Mouse (Mus musculus): ENCODE results near the gene Rgs6.

The Rgs6 gene

DNA sequence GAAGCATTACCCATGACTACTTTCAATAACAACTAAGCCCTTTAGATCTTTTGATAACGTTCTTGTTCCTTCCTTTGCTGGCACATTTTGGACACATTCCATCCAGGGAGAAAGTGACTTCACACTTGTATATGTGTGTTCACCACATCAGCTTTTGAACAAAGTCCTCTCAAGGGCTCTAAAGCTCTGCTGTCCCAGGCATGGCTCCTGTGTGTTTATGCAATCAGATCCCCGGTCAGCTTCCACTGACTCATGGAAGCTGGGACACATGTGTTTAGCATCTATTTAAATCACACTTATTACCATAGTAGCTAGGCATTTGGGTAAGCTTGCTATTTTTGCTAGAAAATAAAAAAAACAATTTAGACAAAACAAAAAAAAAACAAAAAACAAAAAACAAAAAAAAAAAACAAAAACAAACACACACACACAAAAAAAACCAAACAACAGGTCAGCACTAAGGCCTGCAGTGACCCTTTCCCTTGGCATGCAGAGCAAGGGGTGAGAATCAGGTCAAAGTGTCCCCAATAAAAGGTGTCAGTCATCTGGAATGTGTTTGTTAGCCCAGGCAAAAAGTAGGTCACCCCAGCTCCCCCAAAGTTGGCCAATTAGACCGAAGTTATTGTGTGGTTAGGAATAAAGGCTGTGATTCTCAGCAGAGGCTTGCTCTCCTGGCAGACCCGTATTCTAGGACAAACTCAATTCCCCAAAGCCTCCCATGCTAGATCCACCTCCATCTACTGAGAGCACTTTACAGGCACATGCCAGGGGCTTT lies 267.4 kb downstream of the Rgs6 start:
- no peak for DNase-seq (ENCODE audit: low spot score)

DNA sequence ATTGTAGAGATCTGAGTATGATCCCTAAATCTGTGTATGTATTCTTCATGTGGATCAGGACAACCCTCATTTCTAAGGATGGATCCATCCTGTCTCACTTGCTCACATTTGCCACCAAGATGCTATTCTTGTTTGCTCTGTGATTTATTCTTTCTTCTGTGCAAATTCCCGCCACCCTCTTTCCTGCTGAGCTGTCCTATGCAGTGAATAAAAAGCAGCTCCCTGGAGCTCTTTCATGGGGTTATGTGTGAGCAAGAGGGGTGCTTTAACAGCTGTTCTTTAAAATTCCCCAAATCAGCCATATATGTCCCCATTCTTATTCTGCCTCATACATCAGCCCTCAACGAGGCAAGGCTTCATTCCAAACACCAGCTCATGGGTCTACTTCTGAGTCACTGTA lies 277.6 kb downstream of the Rgs6 start:
- DNase-seq (ENCODE audit: low spot score): no peak

GRCm38 (mm10) chr12:82880711-82881110 lies 292.6 kb downstream of the Rgs6 start:
- no peak for DNase-seq (ENCODE audit: low spot score)

DNA sequence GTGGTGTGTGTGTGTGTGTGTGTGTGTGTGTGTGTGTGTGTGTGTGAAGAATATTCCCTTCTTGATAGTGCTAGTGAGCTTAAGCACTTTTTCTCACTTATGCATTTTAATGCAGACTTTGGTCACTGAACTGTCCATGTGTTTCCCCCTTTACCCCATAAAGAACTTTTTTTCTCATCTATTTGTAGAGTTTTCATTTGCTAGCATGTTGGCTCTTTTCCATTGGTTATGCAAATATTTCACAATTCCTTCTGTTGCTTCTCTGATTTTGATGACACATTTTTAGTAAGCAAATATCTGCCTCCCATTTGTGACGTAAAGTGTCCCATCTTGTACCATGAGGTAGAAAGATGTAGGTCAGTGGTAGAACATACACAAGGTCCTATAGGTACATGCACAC lies 295.0 kb downstream of the Rgs6 start:
- no peak for DNase-seq (ENCODE audit: low spot score)

DNA sequence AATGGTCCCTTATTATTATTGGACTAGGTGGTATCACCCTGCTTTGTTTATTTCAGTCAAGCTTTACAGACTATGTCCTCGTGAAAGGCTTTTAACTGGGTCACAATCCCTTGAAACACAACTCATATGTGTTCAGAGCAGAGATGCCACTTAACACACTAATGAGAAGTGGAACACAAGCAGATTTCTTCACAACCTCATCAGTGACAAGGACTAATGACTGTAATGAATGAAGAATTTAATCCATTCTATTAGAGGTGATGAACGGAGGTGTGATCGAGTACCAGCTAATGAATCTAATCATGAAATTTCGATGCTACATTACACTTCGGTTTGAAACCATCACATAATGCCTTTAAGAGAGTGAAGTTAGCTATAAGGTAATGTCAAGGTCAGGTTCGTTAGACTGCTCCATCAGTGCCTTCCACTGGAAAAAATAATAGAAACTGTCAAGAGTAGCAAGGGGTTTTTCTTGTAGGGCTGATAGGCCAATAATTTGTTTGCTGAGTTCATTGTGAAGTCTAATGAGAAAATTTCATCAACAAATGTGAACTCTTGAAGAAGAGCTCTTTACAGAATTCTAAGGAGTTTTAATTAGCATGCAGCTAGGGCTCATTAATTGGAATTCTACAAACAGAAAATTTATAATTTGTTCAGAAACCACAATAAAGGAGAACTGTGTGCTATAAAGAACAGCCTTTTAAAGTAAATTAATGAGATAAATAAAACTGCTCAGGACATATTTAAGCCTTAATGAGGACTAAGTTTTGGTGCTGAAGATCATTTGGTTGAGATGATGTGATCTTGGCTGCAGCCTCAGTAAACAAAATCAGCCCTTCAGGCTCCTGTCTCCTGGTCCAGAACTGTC lies 307.1 kb downstream of the Rgs6 start:
- no peak for DNase-seq (ENCODE audit: low spot score)

DNA sequence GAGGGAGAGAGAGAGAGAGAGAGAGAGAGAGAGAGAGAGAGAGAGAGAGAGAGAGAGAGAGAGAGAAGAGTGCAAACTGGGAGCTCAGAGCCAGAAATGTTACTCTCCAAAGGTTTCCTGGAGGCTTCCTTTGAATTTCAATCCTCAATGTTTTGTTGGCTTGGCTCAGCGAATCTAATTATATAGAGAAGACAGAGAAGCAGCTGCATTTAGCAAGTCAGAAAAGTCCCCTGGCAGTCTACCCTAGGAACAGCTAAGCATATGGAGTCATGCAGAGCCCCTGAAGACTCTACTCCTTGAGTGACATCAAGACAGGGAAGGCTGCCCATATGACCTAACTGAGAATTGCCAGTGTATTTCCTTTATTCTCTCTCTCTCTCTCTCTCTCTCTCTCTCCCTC lies 317.7 kb downstream of the Rgs6 start:
- no peak for DNase-seq (ENCODE audit: low spot score)

DNA sequence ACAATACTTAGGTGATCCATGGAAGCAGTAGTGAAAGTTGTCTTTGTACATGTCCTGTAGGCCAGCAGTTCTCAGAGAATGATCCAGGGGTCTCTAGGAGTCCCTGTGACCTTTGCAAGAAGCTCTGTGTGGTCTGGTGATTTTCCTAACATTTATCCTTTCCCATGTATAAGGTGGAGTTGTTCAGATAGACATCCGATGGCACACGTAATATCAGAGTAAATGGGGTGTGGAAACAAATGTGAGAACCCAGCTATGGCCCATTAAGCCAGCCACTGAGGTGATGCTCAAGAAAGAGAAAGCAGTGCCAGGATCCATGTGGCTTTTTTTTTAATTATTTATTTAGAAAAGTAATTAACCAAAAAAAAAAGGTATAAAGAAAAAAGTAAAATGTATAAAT lies 322.8 kb downstream of the Rgs6 start:
- DNase-seq (ENCODE audit: low spot score): no peak

DNA sequence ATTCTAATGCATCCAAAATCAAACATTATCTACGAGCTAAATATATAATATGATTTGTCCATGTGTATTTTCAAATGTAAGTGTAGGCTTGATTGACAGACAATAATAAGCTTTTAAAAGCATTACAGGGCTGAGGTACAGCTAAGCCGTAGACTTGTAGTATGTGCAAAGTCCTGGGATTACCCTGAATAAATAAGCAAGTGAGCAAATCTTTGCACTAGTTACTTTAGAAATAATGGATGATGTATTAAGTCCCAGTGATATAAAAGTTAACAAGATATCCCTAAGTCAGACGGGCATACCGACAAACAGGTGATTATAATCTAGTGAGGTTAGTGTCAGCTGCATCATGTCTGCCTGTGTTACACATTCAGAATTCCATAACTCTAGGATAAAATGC lies 326.0 kb downstream of the Rgs6 start:
- no peak for DNase-seq (ENCODE audit: low spot score)

DNA sequence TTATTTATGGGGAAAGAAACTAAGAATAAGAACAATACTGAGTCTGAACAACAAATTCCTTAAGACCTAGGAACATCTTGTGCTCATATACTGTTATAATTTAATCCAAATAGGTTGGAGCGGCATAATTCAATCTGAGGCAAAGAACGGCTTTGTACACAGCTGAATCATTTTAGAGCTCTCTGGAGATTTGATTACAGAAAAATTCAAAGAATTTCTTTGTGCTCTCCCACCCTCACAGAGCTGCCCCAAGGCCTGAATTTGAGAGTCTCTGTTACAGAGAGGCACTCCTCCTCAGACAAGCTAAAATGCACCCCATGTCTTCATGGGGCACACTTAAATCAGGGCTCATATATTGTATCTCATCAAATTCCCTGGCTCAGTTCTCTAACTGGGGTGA lies 332.1 kb downstream of the Rgs6 start:
- no peak for DNase-seq (ENCODE audit: low spot score)

DNA sequence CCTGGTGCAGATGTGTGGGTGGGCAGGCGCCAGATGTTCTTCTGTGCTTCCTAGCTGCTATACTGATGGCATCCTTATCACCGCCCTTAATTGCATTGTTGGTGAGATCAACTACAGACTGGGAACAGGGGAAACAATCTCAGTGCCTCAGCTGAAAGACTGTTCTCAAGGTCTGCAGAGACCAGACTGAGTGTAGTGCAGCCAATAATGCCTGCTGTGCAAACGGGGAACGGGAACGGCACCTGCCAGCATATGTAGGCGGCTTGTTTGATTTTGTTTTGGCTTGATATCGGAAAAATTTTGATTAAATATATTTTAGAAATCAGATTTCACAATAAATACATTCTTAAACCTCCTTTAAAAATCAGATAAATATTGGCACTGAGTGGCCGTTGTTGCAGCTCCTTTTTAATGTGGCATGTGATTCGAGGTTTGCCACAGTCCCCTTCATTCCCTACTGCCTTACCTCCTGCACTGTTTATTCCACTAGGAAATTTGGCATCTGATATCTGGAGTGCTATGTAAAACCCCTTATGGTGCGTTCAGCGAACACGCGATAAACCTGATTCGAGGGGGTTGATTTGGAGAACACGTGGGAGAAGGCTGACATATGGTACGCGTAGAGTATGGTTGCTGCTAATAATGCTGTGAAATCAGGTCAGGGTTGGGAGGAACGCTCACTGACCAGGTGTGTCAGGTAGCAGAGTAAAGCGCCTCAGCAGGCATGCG lies 333.4 kb downstream of the Rgs6 start:
- no peak for DNase-seq (ENCODE audit: low spot score)

DNA sequence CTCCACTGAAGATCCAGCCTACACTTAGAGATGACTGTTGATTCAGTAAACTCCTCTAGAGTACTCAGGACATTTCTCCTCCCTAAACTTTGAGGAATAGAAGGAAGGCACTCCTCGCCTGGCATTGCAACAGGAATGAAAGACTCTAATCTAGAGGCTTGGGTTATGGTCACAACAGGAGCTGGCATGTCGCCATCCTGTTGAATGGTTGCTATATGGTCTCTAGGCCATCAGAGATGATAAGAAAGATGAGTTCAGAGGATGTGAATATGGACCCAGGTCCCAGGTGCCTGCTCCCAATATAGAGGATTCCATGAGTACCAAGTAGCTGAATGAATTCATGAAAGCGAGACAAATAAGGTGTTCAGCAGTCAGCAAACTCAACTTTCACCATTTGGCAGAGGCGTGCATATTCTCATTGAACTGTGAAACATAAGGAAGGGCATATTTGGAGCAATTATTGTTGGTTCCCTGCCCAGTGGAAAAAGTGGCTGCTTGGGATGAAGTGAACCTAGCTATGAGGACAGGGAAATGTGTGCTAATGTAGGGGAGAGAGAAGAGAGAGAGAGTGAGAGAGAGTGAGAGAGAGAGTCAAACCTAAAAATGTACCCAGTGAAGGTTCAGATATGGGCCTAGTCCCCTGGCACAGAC lies 334.9 kb downstream of the Rgs6 start:
- DNase-seq (ENCODE audit: low spot score): no peak

GRCm38 (mm10) chr12:82932706-82933461 lies 344.8 kb downstream of the Rgs6 start:
- DNase-seq (ENCODE audit: low spot score): no peak

DNA sequence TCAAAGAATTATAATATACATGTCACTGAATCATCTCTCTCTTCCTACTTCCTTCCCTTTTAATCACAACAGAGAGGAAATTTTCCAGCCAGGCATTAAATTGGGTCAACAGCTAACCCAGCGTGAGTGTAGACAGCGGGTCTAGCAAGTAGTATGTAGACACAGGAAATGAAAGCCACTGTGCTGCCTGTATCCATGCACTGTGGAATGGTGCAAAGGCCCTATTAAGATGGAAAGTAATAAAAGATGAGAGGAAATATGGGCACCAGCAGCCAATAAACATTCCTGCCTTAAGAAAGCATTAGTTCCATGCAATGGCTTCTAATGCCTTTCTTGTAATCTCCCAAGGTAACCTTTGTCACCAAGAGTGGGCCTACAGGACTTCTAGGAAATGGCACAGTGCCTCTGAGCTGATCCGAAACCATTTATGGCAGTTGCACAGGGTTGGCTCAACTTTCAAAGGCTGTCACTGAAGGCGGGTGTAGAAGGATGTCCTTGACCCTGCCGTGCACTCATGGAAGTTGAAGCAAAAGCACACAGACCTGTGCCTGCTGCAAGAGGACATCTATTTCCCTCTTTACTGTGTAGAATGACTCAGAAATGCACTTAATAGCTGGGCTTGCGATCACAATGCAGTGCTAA lies 347.1 kb downstream of the Rgs6 start:
- no peak for DNase-seq (ENCODE audit: low spot score)

GRCm38 (mm10) chr12:82935767-82936166 lies 347.7 kb downstream of the Rgs6 start:
- DNase-seq (ENCODE audit: low spot score): no peak

GRCm38 (mm10) chr12:82940461-82940860 lies 352.4 kb downstream of the Rgs6 start:
- no peak for DNase-seq (ENCODE audit: low spot score)

- DNase-seq (ENCODE audit: low spot score): no peak
Measured at GRCm38 (mm10) chr12:82946507-82946906, 358.4 kb downstream of the Rgs6 start.

GRCm38 (mm10) chr12:82961111-82961510 lies 373.0 kb downstream of the Rgs6 start:
- no peak for DNase-seq (ENCODE audit: low spot score)

DNA sequence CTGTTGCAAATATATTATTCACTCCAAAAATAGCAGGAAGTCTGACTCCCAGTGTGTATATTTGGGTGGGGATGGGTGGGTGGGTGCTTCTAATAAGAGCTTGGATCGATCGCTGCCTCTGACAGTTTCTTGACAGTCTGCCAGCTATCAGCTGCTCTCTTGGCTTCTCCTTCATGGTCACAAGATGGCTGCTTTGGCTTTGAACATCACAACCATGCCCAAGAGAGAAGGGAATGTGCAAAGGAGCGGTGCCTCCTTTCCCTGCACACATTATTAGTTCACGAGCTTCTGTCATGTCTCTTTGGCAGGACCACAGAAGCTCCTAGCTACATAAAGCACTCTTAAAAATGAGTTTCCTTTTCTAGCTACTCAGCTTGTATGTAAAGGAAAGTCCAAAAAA lies 373.8 kb downstream of the Rgs6 start:
- no peak for DNase-seq (ENCODE audit: low spot score)

GRCm38 (mm10) chr12:82970521-82971105 lies 382.5 kb downstream of the Rgs6 start:
- DNase-seq (ENCODE audit: low spot score): no peak

- DNase-seq (ENCODE audit: low spot score): no peak
Measured at GRCm38 (mm10) chr12:82971176-82971575, 383.1 kb downstream of the Rgs6 start.

DNA sequence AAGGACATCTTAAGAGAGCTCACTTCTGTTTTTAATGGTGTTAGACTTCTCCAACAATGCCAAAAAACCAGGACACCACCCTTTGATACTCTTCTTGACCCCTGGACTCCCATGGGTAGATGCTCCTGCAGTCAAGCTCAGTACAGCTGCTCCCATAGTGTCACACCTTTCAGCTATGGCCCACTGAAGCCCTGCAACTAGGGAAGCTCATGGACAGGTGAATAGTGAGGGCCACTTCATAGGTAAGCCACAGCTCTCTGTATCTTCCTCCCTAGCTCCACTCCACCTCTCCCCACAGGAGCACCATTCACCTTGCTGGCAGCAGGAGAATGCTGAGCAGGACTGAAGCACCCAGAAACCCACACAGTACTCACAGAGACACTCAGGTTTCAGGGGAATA lies 384.6 kb downstream of the Rgs6 start:
- DNase-seq (ENCODE audit: low spot score): no peak
